Mouse (Mus musculus) hindbrain, postnatal 0 days (tissue): ENCODE data around the gene Zfr. TPM values are rescaled to one million over a fixed set of nuclear protein-coding genes. Genes with fewer than 3 reads are reported as not detected.

Experiments used
- ATAC-seq: fragments of 200-750 bp; cut with Nextera tagmentation; 2 replicates; pipeline ENCODE4 v1.8.0; 2017; ENCODE audit warnings: mild to moderate bottlenecking, moderate TSS enrichment, moderate library complexity
- DNase-seq: peaks from one replicate; pipeline ENCODE4 v3.0.0-alpha.2; 2015; ENCODE audit warnings: low spot score
- H3K27ac ChIP-seq: fragments of 300-500 bp; sonication (generic); 2 replicates; pipeline ENCODE4 v1.5.1; 2014; ENCODE audit warnings: mild to moderate bottlenecking
- H3K27me3 ChIP-seq: fragments of 300-500 bp; sonication (generic); 2 replicates; pipeline ENCODE4 v1.6.1; 2014; ENCODE audit warnings: low read length, mixed read lengths; ENCODE audit not compliant: insufficient read depth
- H3K36me3 ChIP-seq: fragments of 300-500 bp; sonication (generic); 2 replicates; pipeline ENCODE4 v1.6.1; 2014; ENCODE audit warnings: low read length, mixed read lengths; ENCODE audit not compliant: insufficient read depth
- H3K4me1 ChIP-seq: fragments of 300-500 bp; sonication (generic); 2 replicates; pipeline ENCODE4 v1.6.1; 2014; ENCODE audit warnings: antibody characterized with exemption, low read length, mixed read lengths; ENCODE audit not compliant: insufficient read depth
- H3K4me2 ChIP-seq: fragments of 300-500 bp; sonication (generic); 2 replicates; pipeline ENCODE4 v1.6.1; 2014; ENCODE audit warnings: low read depth, mild to moderate bottlenecking, low read length, moderate library complexity, mixed read lengths
- H3K4me3 ChIP-seq: fragments of 300-500 bp; sonication (generic); 2 replicates; pipeline ENCODE4 v1.5.1; 2014; ENCODE audit warnings: low read length
- H3K9ac ChIP-seq: fragments of 300-500 bp; sonication (generic); replicated peaks from 2 replicates; pipeline ENCODE4 v1.6.1; 2014; ENCODE audit warnings: mild to moderate bottlenecking, low read length, moderate library complexity, mixed read lengths
- H3K9me3 ChIP-seq: fragments of 300-500 bp; sonication (generic); 2 replicates; pipeline ENCODE4 v1.6.1; 2016; ENCODE audit warnings: low read length, mixed read lengths
- CTCF ChIP-seq: IDR thresholded peaks from 2 replicates; pipeline ENCODE4 v1.5.1; 2016; ENCODE audit warnings: antibody characterized with exemption, control low read depth, low read depth
- WGBS: fragments of 180-500 bp; shearing (Covaris S2); extraction: QIAGEN DNeasy Blood & Tissue Kit; methylation state at CpG from one replicate; pipeline ENCODE4 v1.1.7; 2014; 5-methylcytosine and 5-hydroxymethylcytosine counted together
- polyA plus RNA-seq: library from polyadenylated mRNA; unstranded; fragments of >200 nt; fragmentation: Nextera tagmentation; extraction: Ambion mirVana; gene quantifications from 2 replicates; pipeline ENCODE4 v1.2.1, GENCODE M21; 2015
- total RNA-seq: library from RNA; depleted of rRNA; stranded (reverse); fragments of >200 nt; gene quantifications from 2 replicates; pipeline ENCODE4 v1.2.3, GENCODE M21; 2014

Zfr gene
- total and polyA plus RNA-seq, 2 experiments from 2014 or later = 219 to 281 TPM

- Histone ChIP-seq H3K27me3 (no peaks in the 10 kb centered on the region), H3K4me3 (no peak overlapping the region), H3K4me2 (no peak overlapping the region), H3K9me3 (no peaks in the 10 kb centered on the region), H3K27ac (no peak overlapping the region), H3K36me3 (no peaks in the 10 kb centered on the region; the same call in 1 of the 2 replicates), H3K9ac (no peak overlapping the region), H3K4me1 (no peaks in the 10 kb centered on the region)
- ATAC-seq = no peak
- WGBS = 61% methylated on average over 25 of the region's 25 CpGs
- TF ChIP-seq CTCF = no peak
- no peak for DNase-seq
Measured at GRCm38 (mm10) chr15:12193880-12194816, 76.5 kb downstream of the Zfr start.

GRCm38 (mm10) chr15:12194817-12195735 is 77.4 kb downstream of the Zfr start:
- Histone ChIP-seq H3K9me3 (no peaks in the 10 kb centered on the region), H3K4me3 (no peak overlapping the region), H3K27ac (no peak overlapping the region), H3K4me1 (no peaks in the 10 kb centered on the region), H3K9ac (no peak overlapping the region), H3K4me2 (no peak overlapping the region), H3K36me3 (no peaks in the 10 kb centered on the region; the same call in 1 of the 2 replicates), H3K27me3 (no peaks in the 10 kb centered on the region)
- no peak for ATAC-seq
- 72% methylated on average over 20 of the region's 20 CpGs for WGBS
- no peak for TF ChIP-seq CTCF
- no peak for DNase-seq

- H3K4me1 ChIP-seq = no peaks in the 10 kb centered on the region
- H3K27me3 ChIP-seq = no peaks in the 10 kb centered on the region
- H3K36me3 ChIP-seq = no peaks in the 10 kb centered on the region
- H3K4me2 ChIP-seq = no peak overlapping the region
- no peaks in the 10 kb centered on the region for H3K9me3 ChIP-seq
- TF ChIP-seq CTCF = no peak
- 80% methylated on average over 5 of the region's 6 CpGs for WGBS
- H3K4me3 ChIP-seq = no peak overlapping the region
- no peak for ATAC-seq
- no peak overlapping the region for H3K9ac ChIP-seq
- H3K27ac ChIP-seq = no peak overlapping the region
- no peak for DNase-seq
Measured at GRCm38 (mm10) chr15:12195966-12196365, 78.3 kb downstream of the Zfr start.

GRCm38 (mm10) chr15:12196410-12197191 is 79.0 kb downstream of the Zfr start:
- peak; percentile 82 for DNase-seq
- Histone ChIP-seq H3K4me2 (no peak overlapping the region), H3K4me1 (no peaks in the 10 kb centered on the region), H3K36me3 (no peaks in the 10 kb centered on the region), H3K27ac (no peak overlapping the region), H3K9me3 (no peaks in the 10 kb centered on the region), H3K4me3 (no peak overlapping the region), H3K9ac (no peak overlapping the region), H3K27me3 (no peaks in the 10 kb centered on the region)
- 37% methylated on average over 22 of the region's 22 CpGs for WGBS
- TF ChIP-seq CTCF = peak; percentile 68
- ATAC-seq = peak; percentile 73

- H3K36me3 ChIP-seq = no peaks in the 10 kb centered on the region
- H3K27me3 ChIP-seq = no peaks in the 10 kb centered on the region
- no peak overlapping the region for H3K9ac ChIP-seq
- 87% methylated on average over 6 of the region's 6 CpGs for WGBS
- ATAC-seq = no peak
- H3K27ac ChIP-seq = no peak overlapping the region
- H3K4me1 ChIP-seq = no peaks in the 10 kb centered on the region
- no peaks in the 10 kb centered on the region for H3K9me3 ChIP-seq
- H3K4me3 ChIP-seq = no peak overlapping the region
- no peak for TF ChIP-seq CTCF
- no peak for DNase-seq
- no peak overlapping the region for H3K4me2 ChIP-seq
Measured at GRCm38 (mm10) chr15:12197361-12197760, 79.7 kb downstream of the Zfr start.

GRCm38 (mm10) chr15:12200021-12200420 is 82.4 kb downstream of the Zfr start:
- Histone ChIP-seq H3K9ac (no peak overlapping the region), H3K4me3 (no peak overlapping the region), H3K9me3 (no peaks in the 10 kb centered on the region), H3K27me3 (no peaks in the 10 kb centered on the region), H3K27ac (no peak overlapping the region), H3K4me1 (peaks cover 6% of the 10 kb centered on the region), H3K4me2 (no peak overlapping the region), H3K36me3 (no peaks in the 10 kb centered on the region)
- no peak for TF ChIP-seq CTCF
- DNase-seq = no peak
- ATAC-seq = no peak
- WGBS = 93% methylated on average over 7 of the region's 7 CpGs
